Mouse (Mus musculus) ES-E14 (cell line): ENCODE results near the gene Itpk1. TPM values are rescaled to one million over a fixed set of nuclear protein-coding genes. Genes with fewer than 3 reads are reported as not detected.

ENCODE experiments used
- DNase-seq: peaks from one replicate; pipeline ENCODE4 v3.0.0-alpha.2; 2013; ENCODE audit warnings: low read depth, low spot score
- H3K27ac ChIP-seq: 2 replicates; pipeline ENCODE4 v1.5.1; 2012; ENCODE audit warnings: low read depth, mild to moderate bottlenecking, low read length, moderate library complexity, mixed read lengths; ENCODE audit not compliant: poor library complexity, insufficient read depth, severe bottlenecking
- H3K36me3 ChIP-seq: 2 replicates; pipeline ENCODE4 v1.6.1; 2012; ENCODE audit warnings: mild to moderate bottlenecking, low read length, moderate library complexity, mixed read lengths; ENCODE audit not compliant: control insufficient read depth, poor library complexity, insufficient read depth, severe bottlenecking
- H3K4me1 ChIP-seq, 2 experiments: fragments of 150-350 bp in 1 of 2; sonication (generic) in 1 of 2; 2 replicates each; pipeline ENCODE4 v1.6.1; 2012; ENCODE audit warnings: low read length in 2 of 2, mild to moderate bottlenecking in 1 of 2, mixed read lengths in 1 of 2; ENCODE audit not compliant: control insufficient read depth in 2 of 2, insufficient read depth in 2 of 2, poor library complexity in 1 of 2
- H3K4me3 ChIP-seq, 2 experiments: fragments of 150-350 bp in 1 of 2; sonication (generic) in 1 of 2; 2 replicates each; pipeline ENCODE4 v1.5.1; 2012; ENCODE audit warnings: low read length in 2 of 2, low read depth in 1 of 2, mild to moderate bottlenecking in 1 of 2, mixed read lengths in 1 of 2; ENCODE audit not compliant: insufficient read depth in 1 of 2, poor library complexity in 1 of 2, severe bottlenecking in 1 of 2
- H3K9ac ChIP-seq: 2 replicates; pipeline ENCODE4 v1.6.1; 2012; ENCODE audit warnings: low read depth, mild to moderate bottlenecking, low read length, mixed read lengths; ENCODE audit not compliant: poor library complexity, insufficient read depth, severe bottlenecking
- H3K9me3 ChIP-seq: fragments of 150-350 bp; sonication (generic); 2 replicates; pipeline ENCODE4 v1.6.1; 2012; ENCODE audit warnings: low read depth, mild to moderate bottlenecking, low read length; ENCODE audit not compliant: control insufficient read depth, insufficient read depth
- CHD2 ChIP-seq: IDR thresholded peaks from 2 replicates; pipeline ENCODE4 v1.6.1; 2014; ENCODE audit warnings: mild to moderate bottlenecking, low read depth, low read length, inconsistent platforms
- HCFC1 ChIP-seq: IDR thresholded peaks from 2 replicates; pipeline ENCODE4 v1.6.1; 2012; ENCODE audit warnings: low read length, inconsistent platforms, borderline replicate concordance; ENCODE audit not compliant: insufficient read depth
- MAFK ChIP-seq: IDR thresholded peaks from 2 replicates; pipeline ENCODE4 v1.6.1; 2014; ENCODE audit warnings: mild to moderate bottlenecking, low read depth, low read length, inconsistent platforms; ENCODE audit not compliant: insufficient read depth
- ZC3H11A ChIP-seq: IDR thresholded peaks from 2 replicates; pipeline ENCODE4 v1.6.1; 2012; ENCODE audit warnings: low read depth, mild to moderate bottlenecking, inconsistent platforms, low read length, borderline replicate concordance
- ZNF384 ChIP-seq: IDR thresholded peaks from 2 replicates; pipeline ENCODE4 v1.6.1; 2012; ENCODE audit warnings: low read depth, low read length, inconsistent platforms
- in situ Hi-C, 2 experiments: fragments of 600-800 bp; cut with MboI; formaldehyde crosslinking; loops; one replicate each; pipeline ENCODE4 v1.15.1; 2025; ENCODE audit warnings: low sequenced_read_pairs in 2 of 2, inconsistent platforms in 1 of 2; ENCODE audit not compliant: unreplicated experiment in 2 of 2
- total RNA-seq: library from RNA; depleted of rRNA; stranded (reverse); fragments of 300-350 nt; gene quantifications from 2 replicates; pipeline ENCODE4 v1.2.3, GENCODE M21; 2012

Gene Itpk1
- total RNA-seq, 1 experiment = 33.1 TPM

DNA sequence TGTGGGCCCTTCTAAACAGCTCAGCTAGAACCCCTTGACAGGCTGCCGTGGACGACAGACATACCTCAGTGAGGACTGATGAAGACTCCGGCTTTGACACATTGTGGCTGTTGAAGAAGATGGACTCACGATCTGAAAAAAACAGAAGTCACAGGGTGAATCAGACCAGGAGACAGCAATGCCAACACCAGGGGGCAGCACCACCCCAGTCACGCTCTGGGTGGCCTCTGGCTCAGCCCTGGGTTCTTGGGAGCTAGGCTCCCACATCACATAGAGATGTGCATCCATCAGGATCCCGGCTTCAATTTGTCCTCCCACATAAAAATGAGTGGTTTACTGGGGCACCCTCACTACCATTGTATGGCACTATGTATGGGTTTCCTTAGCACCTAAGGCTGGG is 125.7 kb downstream of the Itpk1 start:
- no peaks in the 10 kb centered on the region for H3K9me3 ChIP-seq
- no peak overlapping the region for H3K4me3 ChIP-seq
- no peak overlapping the region for H3K9ac ChIP-seq
- H3K27ac ChIP-seq = no peak overlapping the region
- H3K36me3 ChIP-seq = peaks cover 52% of the 10 kb centered on the region
- peak; percentile 49 for DNase-seq
- H3K4me1 ChIP-seq = peaks cover 2% of the 10 kb centered on the region in 2 experiments; a peak in 2 of 4 replicates
- TF ChIP-seq ZC3H11A = peak; percentile 11; the same call in 1 of the 2 replicates
- TF ChIP-seq ZNF384 = peak; percentile 87
- TF ChIP-seq HCFC1 = no peak
- in situ Hi-C loops = no loop called here

- peaks cover 2% of the 10 kb centered on the region in 2 experiments; a peak in 2 of 4 replicates for H3K4me1 ChIP-seq
- H3K9me3 ChIP-seq = no peaks in the 10 kb centered on the region
- H3K4me3 ChIP-seq = no peak overlapping the region
- no peak overlapping the region for H3K9ac ChIP-seq
- in situ Hi-C loops = no loop called here
- TF ChIP-seq MAFK (no peak), ZC3H11A (no peak), HCFC1 (no peak), ZNF384 (no peak), CHD2 (no peak)
- H3K36me3 ChIP-seq = peaks cover 59% of the 10 kb centered on the region
- no peak overlapping the region for H3K27ac ChIP-seq
- no peak for DNase-seq
These were observed 127.9 kb downstream of the Itpk1 start for GRCm38 (mm10) chr12:102576659-102577398.

GRCm38 (mm10) chr12:102575541-102576329 is 129.0 kb downstream of the Itpk1 start:
- no peak overlapping the region for H3K4me3 ChIP-seq
- H3K36me3 ChIP-seq = peaks cover 69% of the 10 kb centered on the region
- no peaks in the 10 kb centered on the region for H3K4me1 ChIP-seq
- no peak for DNase-seq
- peak overlapping the region; percentile 11; the same call in 1 of the 2 replicates for H3K27ac ChIP-seq
- H3K9me3 ChIP-seq = no peaks in the 10 kb centered on the region
- no peak overlapping the region for H3K9ac ChIP-seq
- in situ Hi-C loops = no loop called here
- TF ChIP-seq ZNF384 (no peak), ZC3H11A (no peak)

DNA sequence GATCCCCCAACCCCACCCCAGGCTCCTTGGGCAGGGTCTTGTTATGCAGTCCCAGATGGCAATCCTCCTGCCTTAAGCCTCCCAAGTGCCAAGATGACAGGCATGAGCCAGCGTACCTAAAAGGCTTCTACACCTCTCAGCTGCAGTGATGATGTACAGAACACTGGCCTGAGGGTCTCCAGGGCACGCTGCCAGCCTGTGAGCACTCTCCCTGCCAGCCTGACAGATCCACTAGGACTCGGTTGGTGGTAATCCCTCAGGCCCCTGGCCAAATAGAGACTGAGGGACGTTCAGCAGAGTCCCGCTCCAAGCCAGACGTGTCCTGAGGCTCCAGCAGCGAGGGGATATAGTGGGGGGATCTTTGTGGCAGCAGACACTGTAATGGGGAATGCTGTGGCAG is 131.7 kb downstream of the Itpk1 start:
- peaks cover 0 to 3% of the 10 kb centered on the region in 2 experiments; a peak in 1 of 4 replicates for H3K4me1 ChIP-seq
- H3K9me3 ChIP-seq = no peaks in the 10 kb centered on the region
- H3K4me3 ChIP-seq = no peak overlapping the region
- no peak overlapping the region for H3K27ac ChIP-seq
- no peak for DNase-seq
- H3K36me3 ChIP-seq = peaks cover 69% of the 10 kb centered on the region
- H3K9ac ChIP-seq = no peak overlapping the region
- TF ChIP-seq MAFK = no peak
- no peak for TF ChIP-seq ZC3H11A
- TF ChIP-seq ZNF384 = no peak
- no peak for TF ChIP-seq HCFC1
- TF ChIP-seq CHD2 = no peak
- in situ Hi-C loops = no loop called here
